Mouse (Mus musculus): ENCODE measurements at regions not wholly inside any gene's neighbourhood (a gene's known extent, or its start where the extent isn't known, plus 50 kb on each side); places are given as distances from the start of the nearest gene placed in this dataset.

DNA sequence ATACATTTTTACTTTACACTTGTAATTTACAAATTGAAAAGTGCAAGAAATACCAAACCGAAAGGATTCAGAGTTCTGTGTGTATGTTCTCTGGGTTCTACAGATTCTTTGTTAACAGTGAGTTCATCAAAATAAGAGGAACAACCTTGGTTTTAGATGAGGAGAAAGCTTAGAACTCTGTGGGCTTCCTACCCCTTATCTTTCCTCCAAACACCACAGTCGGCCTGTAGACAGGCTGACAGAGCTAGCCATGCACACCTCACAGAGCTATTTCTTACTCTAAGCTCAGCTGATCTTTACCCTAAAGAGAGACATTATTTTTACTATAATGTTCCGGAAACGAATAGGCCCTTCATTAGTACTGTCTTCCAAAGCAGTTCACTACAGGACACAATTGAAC lies 67.7 kb upstream of the Zdhhc17 start:
- DNase-seq (ENCODE audit: low spot score in 2 of 2) = no peak

DNA sequence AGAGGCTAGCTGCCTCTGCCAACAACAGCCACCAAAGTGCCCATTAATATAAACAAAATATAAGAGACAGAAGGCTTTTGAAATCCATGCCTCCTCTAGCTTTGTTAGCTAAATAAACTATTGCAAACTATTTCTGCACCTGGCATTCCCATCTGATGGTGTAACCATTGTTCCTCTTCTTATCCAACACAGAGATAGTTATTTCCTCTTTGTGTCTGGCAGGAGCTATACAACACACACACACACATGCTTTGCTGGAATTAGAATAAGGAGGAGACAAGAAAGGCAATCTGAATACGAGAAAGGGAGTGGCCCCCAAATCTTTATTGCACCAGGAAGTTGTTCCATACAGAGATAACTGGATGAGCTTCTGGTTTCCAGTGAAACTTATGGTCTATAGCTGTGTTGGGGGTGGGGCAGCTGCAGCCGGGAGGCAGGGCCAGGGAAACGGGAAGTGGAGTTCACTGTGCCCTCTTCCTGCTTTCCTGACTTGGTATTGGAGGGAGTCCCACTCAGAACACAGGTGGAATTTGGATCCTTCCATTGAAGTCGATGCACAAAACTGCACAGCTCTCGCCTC lies 64.0 kb upstream of the Zdhhc17 start:
- no peak for DNase-seq (ENCODE audit: low spot score in 2 of 2)

DNA sequence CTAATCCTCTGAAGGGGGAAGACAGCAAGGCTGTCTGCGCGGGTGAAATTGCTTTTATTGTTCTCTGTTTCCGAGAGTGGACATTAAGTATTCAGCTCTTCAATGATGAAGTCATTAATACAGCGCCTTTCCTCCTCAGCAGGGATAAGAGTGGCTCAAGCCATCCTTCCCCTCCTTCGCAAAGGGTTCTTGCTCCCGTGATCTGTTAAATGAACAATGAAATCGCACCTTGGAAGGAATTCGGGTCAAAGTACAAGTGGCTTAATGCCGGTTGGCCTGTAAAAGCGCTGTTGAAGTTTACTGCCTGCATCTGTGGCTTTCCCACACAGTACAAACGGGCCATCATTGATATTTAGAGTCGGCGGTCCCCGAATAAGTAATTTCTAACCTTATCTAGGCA lies 63.3 kb upstream of the Zdhhc17 start:
- no peak for DNase-seq (ENCODE audit: low spot score in 2 of 2)

DNA sequence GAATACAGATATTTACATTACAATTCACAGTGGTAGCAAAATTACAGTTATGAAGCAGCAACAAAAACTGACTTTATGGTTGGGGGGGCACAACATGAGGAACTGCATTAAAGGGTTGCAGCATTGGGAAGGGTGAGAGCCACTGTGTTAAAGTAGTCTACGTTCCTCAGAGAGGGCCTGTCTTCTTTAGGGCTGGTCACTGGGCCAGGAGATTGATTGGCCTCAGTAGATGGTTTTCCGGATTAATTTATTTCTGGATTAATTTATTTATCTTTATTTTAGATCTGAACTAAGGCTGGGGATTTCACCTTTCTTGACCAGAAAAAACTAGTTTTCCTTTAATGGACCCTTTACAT lies 62.6 kb upstream of the Zdhhc17 start:
- DNase-seq (ENCODE audit: low spot score in 2 of 2) = no peak

GRCm38 (mm10) chr10:111071805-111072553 lies 62.0 kb upstream of the Zdhhc17 start:
- no peak for DNase-seq (ENCODE audit: low spot score in 2 of 2)

- DNase-seq (ENCODE audit: low spot score in 2 of 2) = no peak
These were observed 56.2 kb upstream of the Zdhhc17 start for GRCm38 (mm10) chr10:111066146-111066545.

DNA sequence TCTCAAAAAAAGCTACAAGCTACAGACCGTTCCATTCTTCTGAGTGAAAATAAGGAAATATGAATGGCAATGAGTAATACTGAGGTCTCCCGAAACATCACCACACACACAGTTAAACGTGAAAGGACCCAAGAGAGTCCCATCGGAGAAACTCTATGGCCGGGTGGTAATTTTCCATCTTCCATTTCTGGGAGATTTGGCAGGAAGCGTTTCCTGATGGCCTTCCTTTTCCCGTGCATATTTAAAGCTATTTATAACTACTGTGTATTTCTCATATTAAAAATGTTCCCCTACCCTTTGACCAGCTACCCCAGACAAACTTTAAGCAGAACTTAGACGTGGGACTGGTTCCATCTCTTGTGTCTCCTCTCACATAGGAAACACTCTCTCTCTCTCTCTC lies 50.7 kb upstream of the Zdhhc17 start:
- no peak for DNase-seq (ENCODE audit: low spot score in 2 of 2)
